Mouse (Mus musculus) ovary, adult 10 weeks (tissue): ENCODE results near the gene Ppid. TPM values are rescaled to one million over a fixed set of nuclear protein-coding genes. Genes with fewer than 3 reads are reported as not detected.

Experiments used
- polyA plus RNA-seq: library from polyadenylated mRNA; stranded (reverse); fragments of 350-450 nt; fragmentation: Illumina TruSeq; extraction: RNeasy Lipid Tissue Mini Kit (QIAGEN cat#74804); gene quantifications from one replicate; pipeline ENCODE4 v1.2.3, GENCODE M21; 2014

The Ppid gene
- polyA plus RNA-seq = 363 TPM

DNA sequence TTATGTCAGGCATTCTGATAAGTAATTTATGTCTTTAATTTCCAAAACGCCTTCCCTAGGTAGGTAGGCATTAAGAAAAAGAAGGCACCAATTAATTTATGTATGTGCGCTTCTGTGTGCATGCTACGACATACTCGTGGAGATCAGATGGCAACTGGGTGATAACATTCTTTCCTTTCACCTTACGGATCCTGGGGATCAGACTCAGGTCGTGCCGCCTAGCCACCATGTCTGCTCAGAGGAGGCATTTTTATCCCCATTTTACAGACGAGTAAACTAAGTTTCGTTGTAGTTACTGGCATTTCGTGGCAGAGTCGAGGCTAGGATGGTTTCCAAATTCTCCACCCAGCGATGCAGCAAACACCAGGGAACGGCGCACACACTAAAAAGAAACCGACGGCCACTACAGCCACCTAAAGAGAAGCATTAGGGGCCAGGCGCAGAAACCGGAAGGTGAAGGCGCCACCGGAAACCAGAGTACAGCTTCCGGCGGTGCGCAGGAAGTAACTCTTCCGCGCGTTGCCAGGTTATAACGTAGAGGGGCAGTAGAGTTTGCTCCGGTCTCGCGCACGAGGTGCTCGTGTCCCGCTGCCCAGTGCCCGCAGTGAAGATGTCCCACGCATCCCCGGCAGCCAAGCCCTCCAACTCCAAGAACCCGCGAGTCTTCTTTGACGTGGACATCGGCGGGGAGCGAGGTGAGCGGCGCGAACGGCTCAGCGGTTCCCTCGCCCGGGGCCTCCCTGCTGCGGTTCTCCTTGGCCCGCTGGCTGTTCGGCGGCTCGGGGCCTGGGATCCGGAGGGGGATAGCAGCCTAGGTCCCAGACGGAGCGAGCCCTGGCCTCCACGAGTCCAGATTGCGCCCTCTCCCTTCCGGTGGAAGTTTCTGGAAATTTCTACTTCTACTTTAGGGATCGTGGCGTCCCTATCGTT is at the start of gene Ppid:
TSS of gene Ppid (plus strand) at position 480 of the 930 bp plus-strand sequence.

DNA sequence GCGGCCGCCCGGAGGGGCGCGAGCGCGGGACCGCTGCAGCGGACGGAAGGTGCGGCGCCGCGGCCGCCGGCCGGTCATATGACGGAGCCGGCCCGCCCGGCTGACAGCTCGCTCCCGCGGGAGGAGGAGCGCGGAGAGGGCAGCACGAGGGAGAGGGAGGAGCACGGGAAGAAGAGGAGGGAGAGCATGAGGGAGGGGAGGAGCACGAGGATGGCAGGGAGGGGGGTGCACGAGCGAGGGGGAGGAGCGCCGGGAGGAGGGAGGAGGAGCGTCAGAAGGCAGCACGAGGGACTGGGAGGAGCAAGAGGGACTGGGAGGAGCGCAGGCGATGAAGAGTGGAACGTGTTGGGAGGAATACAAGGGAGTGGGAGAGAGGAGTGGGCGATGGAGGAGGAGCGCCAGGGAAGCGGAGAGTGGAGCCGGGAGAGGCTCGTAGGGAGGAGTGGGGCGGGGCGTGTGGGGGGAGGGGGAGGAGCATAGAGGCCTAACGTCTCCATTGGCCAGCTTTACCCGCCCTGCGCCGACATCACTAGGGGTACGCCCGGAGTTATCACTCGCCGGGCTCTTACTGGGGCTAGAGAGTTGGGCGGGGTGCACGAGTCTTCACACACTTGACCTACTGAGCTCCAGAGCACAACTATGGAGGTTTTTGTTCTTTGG is 23.3 kb upstream of the Ppid start, which contains the start of gene Fnip2:
TSS of gene Fnip2 (minus strand) at position 94 of the 660 bp plus-strand sequence.

DNA sequence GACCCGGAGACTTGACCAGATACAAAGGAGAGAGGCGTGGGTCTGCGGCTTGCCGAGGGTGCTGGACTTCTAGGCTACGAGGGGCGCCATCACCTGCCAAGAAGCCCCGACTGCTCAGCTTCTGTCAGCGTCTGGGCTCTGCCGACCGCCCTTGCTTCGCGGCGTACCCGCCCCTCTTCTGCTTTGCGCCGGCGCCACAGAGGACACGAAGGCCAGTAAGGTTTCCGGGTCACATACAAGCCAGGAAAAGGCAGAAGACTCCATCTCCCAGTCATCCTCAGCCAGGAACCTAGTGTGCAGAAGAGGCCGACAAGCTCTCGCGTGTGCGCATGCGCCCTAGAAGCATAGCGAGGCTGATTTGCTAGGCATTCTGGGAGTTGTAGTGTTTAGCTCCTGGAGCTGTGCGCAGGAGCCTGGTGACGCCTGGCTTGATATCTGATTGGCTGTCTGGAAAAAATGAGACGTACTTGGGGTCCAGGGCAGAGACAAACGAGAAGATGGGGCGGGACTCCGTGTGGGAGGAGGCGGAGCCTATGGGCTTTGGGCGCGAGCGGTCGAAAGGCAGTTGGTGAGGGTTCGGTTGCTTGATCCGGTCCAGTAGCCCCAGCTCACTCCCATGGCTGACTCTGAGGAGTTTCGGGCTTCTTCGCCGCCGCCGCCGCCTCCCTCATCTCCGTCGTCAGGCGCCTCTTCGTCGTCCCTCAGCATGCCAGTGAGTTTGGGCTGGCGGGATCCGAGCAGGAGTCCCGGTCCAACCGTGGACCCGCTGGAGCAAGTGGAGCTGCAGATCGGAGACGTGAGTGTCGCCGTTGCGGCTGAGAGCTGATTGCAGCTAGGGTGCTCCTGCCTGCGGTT is 37.6 kb downstream of the Ppid start, which contains the start of gene 4930579G24Rik:
TSS of gene 4930579G24Rik (plus strand) at position 519 of the 855 bp plus-strand sequence.

DNA sequence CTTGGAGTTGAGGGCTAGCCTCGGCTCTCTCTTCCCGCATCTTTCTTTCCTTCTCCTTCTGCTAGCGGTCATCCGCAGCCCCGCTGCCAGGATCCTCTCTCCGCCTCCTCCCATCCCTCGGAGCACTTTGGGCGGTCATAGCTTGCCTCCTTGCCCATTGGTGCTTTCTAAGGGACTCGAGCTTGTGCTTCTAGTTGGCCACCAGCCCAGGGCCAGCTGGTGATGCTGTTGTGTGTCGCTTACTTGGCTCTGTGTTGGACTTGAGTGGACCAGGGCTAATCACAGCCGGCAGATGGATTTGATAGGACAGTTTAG is 38.2 kb downstream of the Ppid start, which contains the start of gene Etfdh:
TSS of gene Etfdh (minus strand) at position 85 of the 315 bp plus-strand sequence.

Other genes starting within 250 kb of the Ppid start
- 9.6 TPM for gene Fnip2, start 23.5 kb upstream of the Ppid start, polyA plus RNA-seq
- gene 4930579G24Rik, start 37.7 kb downstream of the Ppid start, polyA plus RNA-seq = 10.5 TPM
- gene Etfdh, start 38.2 kb downstream of the Ppid start, polyA plus RNA-seq = 158 TPM
- 11.5 TPM for gene Rxfp1, start 146.5 kb downstream of the Ppid start, polyA plus RNA-seq